Mouse (Mus musculus): Measurements from ENCODE around the gene Armc3. TPM values are rescaled to one million over a fixed set of nuclear protein-coding genes. Genes with fewer than 3 reads are reported as not detected.

Armc3 gene
- total RNA-seq (2021): under 1 TPM; 0.47 to 0.54 TPM

- peak; percentile 28 to 31 for DNase-seq (ENCODE audit: low spot score in 2 of 2)
- intact Hi-C loops (cut with DNase I): no loop called here
Observed at GRCm38 (mm10) chr2:19198452-19199365, at the start of gene Armc3. TSS of gene Armc3 (plus strand) at chr2:19199302.

GRCm38 (mm10) chr2:19152687-19153086 is 46.4 kb upstream of the Armc3 start:
- DNase-seq (ENCODE audit: low spot score in 2 of 2): no peak
- intact Hi-C loops (cut with DNase I): no loop called here

- intact Hi-C loops (cut with DNase I): no loop called here
- DNase-seq (ENCODE audit: low spot score in 2 of 2): no peak
Observed at GRCm38 (mm10) chr2:19156176-19156575, 42.9 kb upstream of the Armc3 start.

- intact Hi-C loops (cut with DNase I): no loop called here
- DNase-seq (ENCODE audit: low spot score in 2 of 2): no peak
Observed at GRCm38 (mm10) chr2:19159539-19159938, 39.6 kb upstream of the Armc3 start.

- intact Hi-C loops (cut with DNase I): no loop called here
- DNase-seq (ENCODE audit: low spot score in 2 of 2): no peak
Observed at GRCm38 (mm10) chr2:19160368-19161114, 38.6 kb upstream of the Armc3 start.

- DNase-seq (ENCODE audit: low spot score in 2 of 2): no peak
- intact Hi-C loops (cut with DNase I): no loop called here
Observed at GRCm38 (mm10) chr2:19164234-19164633, 34.9 kb upstream of the Armc3 start.

- DNase-seq (ENCODE audit: low spot score in 2 of 2): no peak
- intact Hi-C loops (cut with DNase I): no loop called here
Observed at GRCm38 (mm10) chr2:19176827-19177236, 22.3 kb upstream of the Armc3 start.

GRCm38 (mm10) chr2:19199366-19199853 is 308 bp downstream of the Armc3 start:
- intact Hi-C loops (cut with DNase I): no loop called here
- no peak for DNase-seq (ENCODE audit: low spot score in 2 of 2)

GRCm38 (mm10) chr2:19200112-19200511 is 1.0 kb downstream of the Armc3 start:
- intact Hi-C loops (cut with DNase I): no loop called here

GRCm38 (mm10) chr2:19201682-19202081 is 2.6 kb downstream of the Armc3 start:
- no peak for DNase-seq (ENCODE audit: low spot score in 2 of 2)
- intact Hi-C loops (cut with DNase I): no loop called here

More at GRCm38 (mm10) chr2:19200112-19200511, 1.0 kb downstream of the Armc3 start:
- no peak for DNase-seq (ENCODE audit: low spot score in 2 of 2)

GRCm38 (mm10) chr2:19234305-19234704 is 35.2 kb downstream of the Armc3 start:
- no peak for DNase-seq (ENCODE audit: low spot score in 2 of 2)
- intact Hi-C loops (cut with DNase I): no loop called here

- DNase-seq (ENCODE audit: low spot score in 2 of 2): no peak
- intact Hi-C loops (cut with DNase I): no loop called here
Observed at GRCm38 (mm10) chr2:19235193-19235592, 36.1 kb downstream of the Armc3 start.

- intact Hi-C loops (cut with DNase I): no loop called here
- DNase-seq (ENCODE audit: low spot score in 2 of 2): no peak
Observed at GRCm38 (mm10) chr2:19235614-19236013, 36.5 kb downstream of the Armc3 start.

GRCm38 (mm10) chr2:19238771-19239170 is 39.7 kb downstream of the Armc3 start:
- DNase-seq (ENCODE audit: low spot score in 2 of 2): no peak
- intact Hi-C loops (cut with DNase I): no loop called here

- DNase-seq (ENCODE audit: low spot score in 2 of 2): no peak
- intact Hi-C loops (cut with DNase I): no loop called here
Observed at GRCm38 (mm10) chr2:19249611-19250010, 50.5 kb downstream of the Armc3 start.

GRCm38 (mm10) chr2:19255037-19255436 is 55.9 kb downstream of the Armc3 start:
- intact Hi-C loops (cut with DNase I): no loop called here
- no peak for DNase-seq (ENCODE audit: low spot score in 2 of 2)

GRCm38 (mm10) chr2:19257255-19257654 is 58.2 kb downstream of the Armc3 start:
- no peak for DNase-seq (ENCODE audit: low spot score in 2 of 2)
- intact Hi-C loops (cut with DNase I): no loop called here

GRCm38 (mm10) chr2:19260399-19260798 is 61.3 kb downstream of the Armc3 start:
- no peak for DNase-seq (ENCODE audit: low spot score in 2 of 2)
- intact Hi-C loops (cut with DNase I): no loop called here

GRCm38 (mm10) chr2:19263375-19263774 is 64.3 kb downstream of the Armc3 start:
- intact Hi-C loops (cut with DNase I): no loop called here
- DNase-seq (ENCODE audit: low spot score in 2 of 2): no peak

- no peak for DNase-seq (ENCODE audit: low spot score in 2 of 2)
- intact Hi-C loops (cut with DNase I): no loop called here
Observed at GRCm38 (mm10) chr2:19265834-19266233, 66.7 kb downstream of the Armc3 start.

GRCm38 (mm10) chr2:19267396-19267795 is 68.3 kb downstream of the Armc3 start:
- intact Hi-C loops (cut with DNase I): no loop called here
- no peak for DNase-seq (ENCODE audit: low spot score in 2 of 2)

Data from left cerebral cortex, postnatal 36 days (tissue).